Mouse (Mus musculus): Measurements from ENCODE around the gene Cfap46.

DNA sequence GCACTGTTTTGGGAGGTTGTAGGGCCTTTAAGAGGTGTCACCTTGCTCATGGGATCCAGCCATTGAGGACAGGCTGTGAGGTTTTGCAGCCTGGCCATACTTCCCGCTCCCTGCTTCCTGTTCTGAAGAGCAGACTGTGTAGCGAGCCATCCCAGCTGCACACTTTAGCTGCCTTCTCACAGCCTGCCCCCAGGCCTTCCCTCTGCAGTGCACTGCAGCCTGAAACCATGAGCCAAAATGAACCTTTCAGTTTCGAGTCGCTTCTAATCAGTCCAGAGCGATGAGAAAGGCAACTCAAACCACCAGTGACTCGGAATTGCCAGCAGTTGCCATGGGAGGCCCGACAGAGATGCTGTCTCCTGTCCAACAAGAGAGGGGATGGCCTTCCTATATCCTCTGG lies 33.9 kb downstream of the Cfap46 start:
- TF ChIP-seq POLR2A (IDR thresholded peaks at IDR 0.05; ENCODE audit: extremely low read depth, insufficient read depth, low read length) (no peak), CTCF (IDR thresholded peaks at IDR 0.05; ENCODE audit: low read depth, low read length) (no peak)

Data from liver, adult 2 months (tissue).